Mouse (Mus musculus): ENCODE results near the gene Retn. TPM values are rescaled to one million over a fixed set of nuclear protein-coding genes. Genes with fewer than 3 reads are reported as not detected.

Gene Retn
- 0.20 TPM in 1 of 2 replicates, not detected in the other for polyA plus RNA-seq (2014; fragmentation: Nextera tagmentation; extraction: Ambion mirVana)

- H3K27ac ChIP-seq (ENCODE audit: low read depth) = no peak within 1 kb of the TSS
Measured at GRCm38 (mm10) chr8:3655526-3655925, at the start of gene Retn. Gene Retn (plus strand): TSS chr8:3655770.

GRCm38 (mm10) chr8:3606593-3606992, 49.0 kb upstream of the Retn start:
- no peak overlapping the region for H3K4me2 ChIP-seq
- DNase-seq = peak; percentile 11
- no peak overlapping the region for H3K27ac ChIP-seq (ENCODE audit: low read depth)
- WGBS = 60% methylated on average over 16 of the region's 16 CpGs
- no peak overlapping the region for H3K9ac ChIP-seq
- H3K4me1 ChIP-seq (ENCODE audit: insufficient read depth) = no peaks in the 10 kb centered on the region
- H3K36me3 ChIP-seq (ENCODE audit: insufficient read depth) = peaks cover 45% of the 10 kb centered on the region
- no peaks in the 10 kb centered on the region for H3K9me3 ChIP-seq (ENCODE audit: low read depth, low read length)
- ATAC-seq (ENCODE audit: insufficient read depth) = peak; percentile 28; the same call in 1 of the 2 replicates
- no peaks in the 10 kb centered on the region for H3K27me3 ChIP-seq (ENCODE audit: insufficient read depth, low read length)
- H3K4me3 ChIP-seq (ENCODE audit: low read depth, low read length) = no peak overlapping the region
- TF ChIP-seq CTCF (IDR thresholded peaks at IDR 0.05; ENCODE audit: low read depth) = no peak

More at GRCm38 (mm10) chr8:3655526-3655925, at the start of gene Retn:
- H3K27me3 ChIP-seq (ENCODE audit: insufficient read depth, low read length) = no peaks in the 10 kb centered on the region
- no peaks in the 10 kb centered on the region for H3K4me1 ChIP-seq (ENCODE audit: insufficient read depth)
- no peak within 1 kb of the TSS for H3K9ac ChIP-seq
- H3K9me3 ChIP-seq (ENCODE audit: low read depth, low read length) = no peaks in the 10 kb centered on the region
- H3K36me3 ChIP-seq (ENCODE audit: insufficient read depth) = no peaks in the 10 kb centered on the region
- WGBS = 54% methylated on average over 3 of the region's 3 CpGs
- no peak within 1 kb of the TSS for H3K4me2 ChIP-seq
- ATAC-seq (ENCODE audit: insufficient read depth) (no peak), DNase-seq (no peak)
- H3K4me3 ChIP-seq (ENCODE audit: low read depth, low read length) = no peak within 1 kb of the TSS
- no peak for TF ChIP-seq CTCF (IDR thresholded peaks at IDR 0.05; ENCODE audit: low read depth)

- no peak for TF ChIP-seq CTCF (IDR thresholded peaks at IDR 0.05; ENCODE audit: low read depth)
- no peak overlapping the region for H3K4me2 ChIP-seq
- no peak overlapping the region for H3K9ac ChIP-seq
- H3K4me3 ChIP-seq (ENCODE audit: low read depth, low read length) = no peak overlapping the region
- H3K36me3 ChIP-seq (ENCODE audit: insufficient read depth) = peaks cover 54% of the 10 kb centered on the region
- no peak for DNase-seq
- ATAC-seq (ENCODE audit: insufficient read depth) = no peak
- H3K27ac ChIP-seq (ENCODE audit: low read depth) = no peak overlapping the region
- no peaks in the 10 kb centered on the region for H3K4me1 ChIP-seq (ENCODE audit: insufficient read depth)
- no peaks in the 10 kb centered on the region for H3K9me3 ChIP-seq (ENCODE audit: low read depth, low read length)
- 80% methylated on average over 7 of the region's 7 CpGs for WGBS
- H3K27me3 ChIP-seq (ENCODE audit: insufficient read depth, low read length) = no peaks in the 10 kb centered on the region
Measured at GRCm38 (mm10) chr8:3607822-3608221, 47.7 kb upstream of the Retn start.

GRCm38 (mm10) chr8:3609046-3609815, 46.3 kb upstream of the Retn start:
- Histone ChIP-seq H3K36me3 (ENCODE audit: insufficient read depth) (peaks cover 69% of the 10 kb centered on the region), H3K4me3 (ENCODE audit: low read depth, low read length) (no peak overlapping the region), H3K9ac (no peak overlapping the region; the same call in 1 of the 2 replicates), H3K4me2 (no peak overlapping the region), H3K9me3 (ENCODE audit: low read depth, low read length) (no peaks in the 10 kb centered on the region), H3K27ac (ENCODE audit: low read depth) (no peak overlapping the region), H3K27me3 (ENCODE audit: insufficient read depth, low read length) (no peaks in the 10 kb centered on the region), H3K4me1 (ENCODE audit: insufficient read depth) (no peaks in the 10 kb centered on the region)
- no peak for TF ChIP-seq CTCF (IDR thresholded peaks at IDR 0.05; ENCODE audit: low read depth)
- no peak for ATAC-seq (ENCODE audit: insufficient read depth)
- 72% methylated on average over 12 of the region's 12 CpGs for WGBS
- no peak for DNase-seq

- no peaks in the 10 kb centered on the region for H3K4me1 ChIP-seq (ENCODE audit: insufficient read depth)
- TF ChIP-seq CTCF (IDR thresholded peaks at IDR 0.05; ENCODE audit: low read depth) = no peak
- no peak overlapping the region for H3K9ac ChIP-seq
- H3K4me2 ChIP-seq = no peak overlapping the region
- WGBS = 72% methylated on average over 6 of the region's 6 CpGs
- no peaks in the 10 kb centered on the region for H3K27me3 ChIP-seq (ENCODE audit: insufficient read depth, low read length)
- H3K36me3 ChIP-seq (ENCODE audit: insufficient read depth) = peaks cover 74% of the 10 kb centered on the region
- no peak overlapping the region for H3K4me3 ChIP-seq (ENCODE audit: low read depth, low read length)
- ATAC-seq (ENCODE audit: insufficient read depth) (no peak), DNase-seq (no peak)
- H3K9me3 ChIP-seq (ENCODE audit: low read depth, low read length) = no peaks in the 10 kb centered on the region
- no peak overlapping the region for H3K27ac ChIP-seq (ENCODE audit: low read depth)
Measured at GRCm38 (mm10) chr8:3609816-3610150, 45.8 kb upstream of the Retn start.

GRCm38 (mm10) chr8:3621199-3621970, 34.2 kb upstream of the Retn start, which contains the start of the genes Xab2 and Pet100:
Gene Xab2 (minus strand): TSS chr8:3621316.
Gene Pet100 (plus strand): TSS chr8:3621548.
- WGBS = under 1% methylated on average over 37 of the region's 37 CpGs
- peak within 1 kb of the TSS; percentile 88 for H3K4me2 ChIP-seq
- no peak for TF ChIP-seq CTCF (IDR thresholded peaks at IDR 0.05; ENCODE audit: low read depth)
- H3K9me3 ChIP-seq (ENCODE audit: low read depth, low read length) = no peaks in the 10 kb centered on the region
- ATAC-seq (ENCODE audit: insufficient read depth) (peak; percentile 99), DNase-seq (peak; percentile 100)
- peak within 1 kb of the TSS; percentile 73 for H3K9ac ChIP-seq
- H3K4me1 ChIP-seq (ENCODE audit: insufficient read depth) = peaks cover 3% of the 10 kb centered on the region; the same call in 1 of the 2 replicates
- no peak within 1 kb of the TSS for H3K27ac ChIP-seq (ENCODE audit: low read depth)
- peaks cover 20% of the 10 kb centered on the region for H3K36me3 ChIP-seq (ENCODE audit: insufficient read depth)
- no peaks in the 10 kb centered on the region for H3K27me3 ChIP-seq (ENCODE audit: insufficient read depth, low read length)
- H3K4me3 ChIP-seq (ENCODE audit: low read depth, low read length) = peak within 1 kb of the TSS; percentile 87

GRCm38 (mm10) chr8:3622119-3622518, 33.5 kb upstream of the Retn start:
- WGBS = 63% methylated on average over 8 of the region's 8 CpGs
- no peaks in the 10 kb centered on the region for H3K27me3 ChIP-seq (ENCODE audit: insufficient read depth, low read length)
- DNase-seq (no peak), ATAC-seq (ENCODE audit: insufficient read depth) (no peak)
- H3K9me3 ChIP-seq (ENCODE audit: low read depth, low read length) = no peaks in the 10 kb centered on the region
- peaks cover 3% of the 10 kb centered on the region; the same call in 1 of the 2 replicates for H3K4me1 ChIP-seq (ENCODE audit: insufficient read depth)
- TF ChIP-seq CTCF (IDR thresholded peaks at IDR 0.05; ENCODE audit: low read depth) = no peak
- peak overlapping the region; percentile 55 for H3K9ac ChIP-seq
- H3K4me2 ChIP-seq = peak overlapping the region; percentile 69
- no peak overlapping the region for H3K27ac ChIP-seq (ENCODE audit: low read depth)
- peaks cover 14% of the 10 kb centered on the region for H3K36me3 ChIP-seq (ENCODE audit: insufficient read depth)
- H3K4me3 ChIP-seq (ENCODE audit: low read depth, low read length) = peak overlapping the region; percentile 87
